Mouse (Mus musculus) liver, adult 10 weeks (tissue): ENCODE results near the gene Tmem246. TPM values are rescaled to one million over a fixed set of nuclear protein-coding genes. Genes with fewer than 3 reads are reported as not detected.

Experiments
- polyA plus RNA-seq: library from polyadenylated mRNA; stranded (reverse); fragments of 350-450 nt; fragmentation: Illumina TruSeq; extraction: RNeasy Lipid Tissue Mini Kit (QIAGEN cat#74804); gene quantifications from one replicate; pipeline ENCODE4 v1.2.3, GENCODE M21; 2014; ENCODE audit warnings: low read depth, low replicate concordance

Gene Tmem246
- not detected for polyA plus RNA-seq

DNA sequence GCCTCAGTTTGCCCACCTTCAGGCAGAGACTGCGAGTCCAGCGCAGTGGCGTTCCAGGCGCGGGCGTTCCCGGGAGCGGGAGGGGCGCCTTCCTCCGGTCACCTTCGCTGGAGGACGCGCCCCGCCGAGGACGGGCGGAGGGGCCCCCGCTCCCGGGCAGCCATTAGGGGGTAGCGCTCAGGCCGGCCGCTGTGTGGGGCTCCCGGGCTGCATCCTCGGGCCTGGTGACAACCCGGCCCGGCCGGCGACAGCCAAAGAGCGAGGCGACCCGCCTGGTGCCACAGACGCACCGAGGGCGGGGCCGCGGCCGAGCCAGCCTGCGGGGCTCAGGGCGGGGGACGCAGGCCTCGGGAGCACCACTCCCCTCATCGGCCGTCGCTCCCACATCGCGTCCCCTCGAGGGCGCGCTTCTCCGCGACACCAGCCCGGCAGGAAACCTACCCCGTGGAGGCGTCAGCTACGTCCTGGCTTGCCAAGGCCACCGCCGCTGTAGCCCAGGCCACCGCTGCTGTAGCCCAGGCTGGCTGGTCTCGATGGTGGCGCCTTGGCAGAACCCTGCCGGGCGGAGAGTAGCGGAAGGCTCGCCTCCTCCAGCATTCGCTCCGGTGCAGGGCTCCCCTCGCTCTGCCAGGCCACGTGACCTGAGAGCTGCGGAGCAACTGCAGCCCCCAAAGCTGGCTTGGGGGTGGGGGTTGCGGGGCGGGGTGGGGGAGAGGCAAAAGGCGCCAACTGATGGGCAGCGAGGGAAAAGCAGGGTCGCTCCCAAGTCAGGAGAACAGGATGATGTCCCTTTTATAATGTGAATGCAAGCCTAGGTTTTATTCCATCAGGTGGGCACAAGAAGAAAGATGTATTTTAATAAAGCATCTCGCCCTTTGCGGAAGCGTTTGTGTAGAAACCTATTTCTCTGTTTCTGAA, at the start of gene Tmem246:
Gene Tmem246 (minus strand): TSS at position 694 of the 918 bp plus-strand sequence.

DNA sequence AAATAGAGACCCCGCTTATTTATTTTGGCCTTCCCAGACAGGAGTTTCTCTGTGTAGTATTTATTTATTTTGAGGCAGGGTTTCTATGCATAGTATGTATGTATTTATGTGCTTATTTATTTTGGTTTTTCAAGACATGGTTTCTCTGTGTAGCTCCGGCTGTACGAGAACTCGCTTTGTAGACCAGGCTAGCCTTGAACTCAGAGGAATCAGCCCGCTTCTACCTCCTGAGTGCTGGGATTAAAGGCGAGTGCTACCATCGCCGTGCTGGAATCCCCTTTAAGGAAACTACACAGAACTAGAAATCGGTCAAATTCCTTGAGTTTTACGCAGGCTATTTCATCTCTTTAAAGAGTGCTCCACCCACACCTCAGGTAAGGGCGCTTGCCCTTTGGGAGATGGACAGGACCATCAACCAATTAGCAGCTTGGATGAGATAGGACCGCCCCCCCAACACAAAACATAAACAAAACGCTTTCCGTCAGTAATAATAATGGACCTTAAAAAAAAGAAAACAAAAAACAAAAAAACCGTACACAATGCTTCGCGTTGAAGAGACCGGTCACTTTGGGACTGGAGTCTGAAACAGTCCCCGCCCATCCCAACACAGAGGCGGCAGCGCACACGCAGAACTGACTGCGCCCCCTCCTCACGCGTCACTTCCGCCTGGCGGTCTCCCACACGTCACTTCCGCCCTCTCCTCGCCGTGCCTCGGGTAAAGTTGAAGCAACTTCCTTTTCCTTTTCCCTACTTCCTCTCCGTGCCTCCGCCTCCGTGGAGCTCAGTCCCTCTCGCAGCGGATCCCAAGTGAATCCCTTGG, 33.9 kb upstream of the Tmem246 start, which contains the start of gene Rnf20:
Gene Rnf20 (plus strand): TSS at position 688 of the 820 bp plus-strand sequence.

DNA sequence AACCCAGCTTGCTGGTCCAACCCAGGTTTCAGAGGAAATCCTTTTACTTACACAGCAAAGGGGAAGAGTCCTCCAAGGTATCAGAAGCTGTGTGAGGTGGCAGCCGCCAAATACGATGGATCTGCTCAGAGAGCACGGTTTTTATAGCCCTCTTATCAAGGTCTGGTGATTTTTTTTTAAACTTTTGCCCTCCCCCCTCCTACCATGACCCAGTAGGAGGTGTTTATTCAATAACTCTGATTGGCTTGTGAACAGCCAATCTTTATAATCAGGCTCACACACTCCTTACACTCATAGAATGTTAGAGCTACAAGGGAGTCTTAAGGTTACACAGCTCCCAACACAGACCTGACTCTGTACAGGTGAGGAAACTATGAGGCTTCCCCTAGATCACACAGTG, 48.3 kb downstream of the Tmem246 start, which contains the start of gene Aldob:
Gene Aldob (minus strand): TSS at position 164 of the 400 bp plus-strand sequence.

Other genes starting within 250 kb of the Tmem246 start
- 95.7 TPM for gene Acnat2, start 189.7 kb downstream of the Tmem246 start, polyA plus RNA-seq
- 68.9 TPM for gene Acnat1, start 124.0 kb downstream of the Tmem246 start, polyA plus RNA-seq
- gene Baat, start 91.3 kb downstream of the Tmem246 start, polyA plus RNA-seq, result 510 TPM
- gene Mrpl50, start 76.8 kb downstream of the Tmem246 start, polyA plus RNA-seq, result 84.9 TPM
- 9.6 TPM for gene Zfp189, start 76.7 kb downstream of the Tmem246 start, polyA plus RNA-seq
- gene Aldob, start 48.3 kb downstream of the Tmem246 start, polyA plus RNA-seq, result 3,868 TPM
- 20.4 TPM for gene Rnf20, start 34.1 kb upstream of the Tmem246 start, polyA plus RNA-seq
- not detected for gene Ppp3r2, start 84.1 kb upstream of the Tmem246 start, polyA plus RNA-seq
- not detected for gene Grin3a, start 247.9 kb upstream of the Tmem246 start, polyA plus RNA-seq